Mouse (Mus musculus): ENCODE data around the gene Irx5. TPM values are rescaled to one million over a fixed set of nuclear protein-coding genes. Genes with fewer than 3 reads are reported as not detected.

Irx5 gene
- total and polyA plus RNA-seq, 2 experiments from 2014 or later: 14.1 to 30.5 TPM

DNA sequence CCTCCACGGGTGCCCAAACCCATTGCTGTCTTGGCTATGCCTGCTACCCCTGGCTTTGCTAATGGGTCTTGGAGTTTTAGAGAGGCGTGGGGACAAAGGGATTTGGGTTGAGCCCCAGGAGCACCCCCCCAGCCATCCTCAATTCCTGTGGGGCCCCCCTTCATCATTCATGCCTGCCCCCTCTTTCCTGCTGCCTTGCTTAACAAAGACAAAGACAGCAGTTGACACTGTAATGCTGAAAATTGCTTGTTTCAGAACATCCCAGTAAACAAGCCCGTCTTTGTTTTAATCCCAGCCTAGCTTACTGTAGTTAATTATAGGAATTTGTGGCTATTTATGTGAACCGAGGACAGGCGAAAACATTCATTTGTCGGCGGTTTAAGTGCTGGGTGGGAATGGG lies 50.7 kb downstream of the Irx5 start:
- DNase-seq (ENCODE audit: low spot score) (peak; percentile 44), ATAC-seq (ENCODE audit: low FRiP score) (no peak)
- no peak for TF ChIP-seq CTCF (IDR thresholded peaks at IDR 0.05)
- no peak overlapping the region for H3K4me3 ChIP-seq (ENCODE audit: low read depth, low read length)
- H3K4me1 ChIP-seq (ENCODE audit: insufficient read depth, low read length): no peaks in the 10 kb centered on the region
- WGBS: 58% methylated on average over 7 of the region's 7 CpGs
- H3K27ac ChIP-seq (ENCODE audit: low read depth, low read length): no peak overlapping the region
- no peaks in the 10 kb centered on the region for H3K36me3 ChIP-seq (ENCODE audit: insufficient read depth, low read length)
- H3K4me2 ChIP-seq (ENCODE audit: low read depth, low read length, poor library complexity, severe bottlenecking): no peak overlapping the region
- H3K27me3 ChIP-seq (ENCODE audit: insufficient read depth, low read length): no peaks in the 10 kb centered on the region
- no peak overlapping the region for H3K9ac ChIP-seq (replicated peaks; ENCODE audit: low read length, poor library complexity, severe bottlenecking)
- no peaks in the 10 kb centered on the region for H3K9me3 ChIP-seq (ENCODE audit: low read length)

DNA sequence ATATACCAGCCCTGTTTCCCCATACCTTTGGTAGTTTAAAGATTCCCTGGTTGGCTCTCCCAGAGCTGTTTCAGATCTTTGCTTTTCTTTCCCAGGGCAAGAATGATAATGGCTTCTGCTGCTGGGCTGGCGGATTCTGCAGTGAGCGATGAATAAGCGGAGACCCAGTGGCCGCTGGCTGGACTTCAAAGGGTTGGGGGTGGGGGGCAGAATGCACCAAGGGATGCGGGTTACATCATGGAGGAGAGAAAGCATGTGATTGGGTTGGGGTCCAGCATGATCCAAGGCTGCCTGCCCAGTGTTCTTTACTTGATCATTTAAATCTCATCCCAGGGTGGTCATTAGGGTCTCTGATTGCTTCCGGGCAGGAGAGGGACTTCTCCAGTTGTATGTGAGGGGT lies 56.2 kb downstream of the Irx5 start:
- H3K9me3 ChIP-seq (ENCODE audit: low read length): no peaks in the 10 kb centered on the region
- no peak overlapping the region for H3K27ac ChIP-seq (ENCODE audit: low read depth, low read length)
- H3K4me3 ChIP-seq (ENCODE audit: low read depth, low read length): no peak overlapping the region
- H3K9ac ChIP-seq (replicated peaks; ENCODE audit: low read length, poor library complexity, severe bottlenecking): no peak overlapping the region
- H3K4me2 ChIP-seq (ENCODE audit: low read depth, low read length, poor library complexity, severe bottlenecking): no peak overlapping the region
- TF ChIP-seq CTCF (IDR thresholded peaks at IDR 0.05): no peak
- DNase-seq (ENCODE audit: low spot score) (peak; percentile 17), ATAC-seq (ENCODE audit: low FRiP score) (no peak)
- 33% methylated on average over 6 of the region's 6 CpGs for WGBS
- no peaks in the 10 kb centered on the region for H3K27me3 ChIP-seq (ENCODE audit: insufficient read depth, low read length)
- H3K36me3 ChIP-seq (ENCODE audit: insufficient read depth, low read length): no peaks in the 10 kb centered on the region
- H3K4me1 ChIP-seq (ENCODE audit: insufficient read depth, low read length): no peaks in the 10 kb centered on the region

DNA sequence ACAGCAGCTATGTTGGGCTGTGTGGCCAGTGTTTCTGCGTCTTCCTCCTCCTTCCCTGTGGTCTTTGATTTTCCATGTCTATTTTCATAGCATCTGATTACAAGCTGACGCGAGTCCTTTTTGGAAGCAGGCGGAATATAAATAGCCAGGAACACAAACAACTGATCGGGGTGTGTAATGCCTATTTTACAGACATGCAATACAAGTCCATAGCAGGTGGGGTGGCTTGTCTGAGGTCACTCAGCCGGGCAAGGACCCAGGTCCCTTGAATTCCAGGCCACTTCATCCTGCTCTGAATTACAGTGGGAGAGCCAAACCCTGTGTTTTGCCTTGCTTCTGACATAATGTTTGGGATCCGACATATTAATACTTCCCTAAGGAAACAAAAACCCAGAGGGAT lies 63.2 kb downstream of the Irx5 start:
- no peak for TF ChIP-seq CTCF (IDR thresholded peaks at IDR 0.05)
- Histone ChIP-seq H3K36me3 (ENCODE audit: insufficient read depth, low read length) (no peaks in the 10 kb centered on the region), H3K27me3 (ENCODE audit: insufficient read depth, low read length) (no peaks in the 10 kb centered on the region), H3K9me3 (ENCODE audit: low read length) (no peaks in the 10 kb centered on the region), H3K4me3 (ENCODE audit: low read depth, low read length) (no peak overlapping the region), H3K4me1 (ENCODE audit: insufficient read depth, low read length) (no peaks in the 10 kb centered on the region), H3K27ac (ENCODE audit: low read depth, low read length) (no peak overlapping the region), H3K9ac (replicated peaks; ENCODE audit: low read length, poor library complexity, severe bottlenecking) (no peak overlapping the region), H3K4me2 (ENCODE audit: low read depth, low read length, poor library complexity, severe bottlenecking) (no peak overlapping the region)
- WGBS: 83% methylated on average over 7 of the region's 7 CpGs
- no peak for DNase-seq (ENCODE audit: low spot score)
- no peak for ATAC-seq (ENCODE audit: low FRiP score)

Data from midbrain, postnatal 0 days (tissue).